Mouse (Mus musculus) embryonic facial prominence, embryonic 14.5 days (tissue): Measurements from ENCODE around the gene Dyrk2. TPM values are rescaled to one million over a fixed set of nuclear protein-coding genes. Genes with fewer than 3 reads are reported as not detected.

ENCODE experiments used
- ATAC-seq: fragments of 200-750 bp; cut with Nextera tagmentation; 2 replicates; pipeline ENCODE4 v1.8.0; 2017; ENCODE audit warnings: low read depth, moderate number of reproducible peaks, moderate TSS enrichment
- DNase-seq: peaks from one replicate; pipeline ENCODE4 v3.0.0-alpha.2; 2015; ENCODE audit warnings: low spot score
- H3K27ac ChIP-seq: fragments of 300-500 bp; sonication (generic); replicated peaks from 2 replicates; pipeline ENCODE4 v1.5.1; 2014; ENCODE audit warnings: low read depth, mild to moderate bottlenecking, low read length, moderate library complexity
- H3K27me3 ChIP-seq: fragments of 300-500 bp; sonication (generic); replicated peaks from 2 replicates; pipeline ENCODE4 v1.6.1; 2014; ENCODE audit warnings: low read length; ENCODE audit not compliant: control insufficient read depth, insufficient read depth
- H3K36me3 ChIP-seq: fragments of 300-500 bp; sonication (generic); 2 replicates; pipeline ENCODE4 v1.6.1; 2014; ENCODE audit warnings: low read length, mixed read lengths; ENCODE audit not compliant: control insufficient read depth, insufficient read depth
- H3K4me1 ChIP-seq: fragments of 300-500 bp; sonication (generic); 2 replicates; pipeline ENCODE4 v1.6.1; 2014; ENCODE audit warnings: antibody characterized with exemption, low read length; ENCODE audit not compliant: control insufficient read depth, insufficient read depth
- H3K4me2 ChIP-seq: fragments of 300-500 bp; sonication (generic); 2 replicates; pipeline ENCODE4 v1.6.1; 2014; ENCODE audit warnings: low read depth, mild to moderate bottlenecking, low read length, moderate library complexity, mixed read lengths
- H3K4me3 ChIP-seq: fragments of 300-500 bp; sonication (generic); 2 replicates; pipeline ENCODE4 v1.5.1; 2014; ENCODE audit warnings: low read depth, mild to moderate bottlenecking, low read length
- H3K9ac ChIP-seq: fragments of 300-500 bp; sonication (generic); 2 replicates; pipeline ENCODE4 v1.6.1; 2014; ENCODE audit warnings: low read depth, mild to moderate bottlenecking, low read length, moderate library complexity, mixed read lengths
- H3K9me3 ChIP-seq: fragments of 300-500 bp; sonication (generic); 2 replicates; pipeline ENCODE4 v1.6.1; 2016; ENCODE audit warnings: low read length; ENCODE audit not compliant: control insufficient read depth
- WGBS: fragments of 180-500 bp; shearing (Covaris S2); extraction: QIAGEN DNeasy Blood & Tissue Kit; methylation state at CpG from one replicate; pipeline ENCODE4 v1.1.7; 2014; 5-methylcytosine and 5-hydroxymethylcytosine counted together
- polyA plus RNA-seq: library from polyadenylated mRNA; unstranded; fragments of >200 nt; fragmentation: Nextera tagmentation; extraction: Ambion mirVana; gene quantifications from 2 replicates; pipeline ENCODE4 v1.2.1, GENCODE M21; 2014

The Dyrk2 gene
- polyA plus RNA-seq, 1 experiment from 2014 or later: 14.7 TPM

GRCm38 (mm10) chr10:118859655-118860054 is 10.4 kb downstream of the Dyrk2 start:
- Histone ChIP-seq H3K27me3 (no peaks in the 10 kb centered on the region), H3K4me1 (no peaks in the 10 kb centered on the region), H3K9ac (no peak overlapping the region), H3K4me2 (no peak overlapping the region), H3K27ac (no peak overlapping the region), H3K4me3 (no peak overlapping the region), H3K9me3 (peaks cover 12% of the 10 kb centered on the region), H3K36me3 (peaks cover 82% of the 10 kb centered on the region)
- WGBS: 96% methylated on average over 21 of the region's 21 CpGs
- DNase-seq (no peak), ATAC-seq (no peak)

- 91% methylated on average over 9 of the region's 9 CpGs for WGBS
- Histone ChIP-seq H3K9me3 (no peaks in the 10 kb centered on the region), H3K27me3 (no peaks in the 10 kb centered on the region), H3K36me3 (peaks cover 33% of the 10 kb centered on the region), H3K4me3 (no peak overlapping the region), H3K9ac (no peak overlapping the region), H3K4me1 (0 out of 2 replicates have a peak, but pooled peaks cover 3% of the 10 kb centered on the region), H3K27ac (no peak overlapping the region), H3K4me2 (no peak overlapping the region)
- ATAC-seq (no peak), DNase-seq (no peak)
Measured at GRCm38 (mm10) chr10:118854641-118855040, 15.4 kb downstream of the Dyrk2 start.

GRCm38 (mm10) chr10:118852554-118852953 is 17.5 kb downstream of the Dyrk2 start:
- Histone ChIP-seq H3K9ac (no peak overlapping the region), H3K4me3 (no peak overlapping the region), H3K36me3 (peaks cover 17% of the 10 kb centered on the region), H3K9me3 (no peaks in the 10 kb centered on the region; the same call in 1 of the 2 replicates), H3K27ac (no peak overlapping the region), H3K4me2 (no peak overlapping the region), H3K4me1 (0 out of 2 replicates have a peak, but pooled peaks cover 3% of the 10 kb centered on the region), H3K27me3 (no peaks in the 10 kb centered on the region)
- ATAC-seq: no peak
- 72% methylated on average over 16 of the region's 16 CpGs for WGBS
- peak; percentile 68 for DNase-seq

GRCm38 (mm10) chr10:118848501-118848900 is 21.5 kb downstream of the Dyrk2 start:
- Histone ChIP-seq H3K4me3 (no peak overlapping the region), H3K9ac (no peak overlapping the region), H3K27ac (no peak overlapping the region), H3K4me2 (no peak overlapping the region), H3K4me1 (0 out of 2 replicates have a peak, but pooled peaks cover 3% of the 10 kb centered on the region), H3K27me3 (no peaks in the 10 kb centered on the region), H3K9me3 (no peaks in the 10 kb centered on the region; the same call in 1 of the 2 replicates), H3K36me3 (no peaks in the 10 kb centered on the region)
- WGBS: 77% methylated on average over 4 of the region's 4 CpGs
- no peak for ATAC-seq
- DNase-seq: no peak

GRCm38 (mm10) chr10:118846991-118847545 is 22.9 kb downstream of the Dyrk2 start:
- Histone ChIP-seq H3K27me3 (no peaks in the 10 kb centered on the region), H3K9me3 (no peaks in the 10 kb centered on the region; the same call in 1 of the 2 replicates), H3K9ac (no peak overlapping the region), H3K4me2 (no peak overlapping the region), H3K4me3 (no peak overlapping the region), H3K4me1 (no peaks in the 10 kb centered on the region), H3K36me3 (no peaks in the 10 kb centered on the region), H3K27ac (no peak overlapping the region)
- no peak for ATAC-seq
- DNase-seq: no peak
- 35% methylated on average over 10 of the region's 10 CpGs for WGBS

- 78% methylated on average over 9 of the region's 9 CpGs for WGBS
- peak; percentile 16 for DNase-seq
Measured at GRCm38 (mm10) chr10:118840598-118840997, 29.4 kb downstream of the Dyrk2 start.

GRCm38 (mm10) chr10:118839343-118840141 is 30.5 kb downstream of the Dyrk2 start:
- Histone ChIP-seq H3K27ac (peak overlapping the region; percentile 48; the same call in 1 of the 2 replicates), H3K27me3 (no peaks in the 10 kb centered on the region), H3K36me3 (no peaks in the 10 kb centered on the region), H3K9me3 (no peaks in the 10 kb centered on the region), H3K4me2 (no peak overlapping the region), H3K4me3 (no peak overlapping the region), H3K4me1 (peaks cover 9% of the 10 kb centered on the region; the same call in 1 of the 2 replicates), H3K9ac (no peak overlapping the region)
- ATAC-seq: no peak
- peak; percentile 19 for DNase-seq
- WGBS: 75% methylated on average over 19 of the region's 19 CpGs

More at GRCm38 (mm10) chr10:118840598-118840997, 29.4 kb downstream of the Dyrk2 start:
- Histone ChIP-seq H3K4me1 (peaks cover 9% of the 10 kb centered on the region; the same call in 1 of the 2 replicates), H3K4me2 (no peak overlapping the region), H3K36me3 (no peaks in the 10 kb centered on the region), H3K27me3 (no peaks in the 10 kb centered on the region), H3K9me3 (no peaks in the 10 kb centered on the region), H3K9ac (no peak overlapping the region), H3K27ac (no peak overlapping the region), H3K4me3 (no peak overlapping the region)
- no peak for ATAC-seq

- no peaks in the 10 kb centered on the region for H3K9me3 ChIP-seq
- H3K4me3 ChIP-seq: no peak overlapping the region
- H3K9ac ChIP-seq: no peak overlapping the region
- ATAC-seq: no peak
- H3K27me3 ChIP-seq: no peaks in the 10 kb centered on the region
- no peak overlapping the region for H3K4me2 ChIP-seq
- 57% methylated on average over 8 of the region's 8 CpGs for WGBS
- DNase-seq: peak; percentile 44
- peaks cover 9% of the 10 kb centered on the region; the same call in 1 of the 2 replicates for H3K4me1 ChIP-seq
- H3K27ac ChIP-seq: no peak overlapping the region
- H3K36me3 ChIP-seq: no peaks in the 10 kb centered on the region
Measured at GRCm38 (mm10) chr10:118837636-118838035, 32.4 kb downstream of the Dyrk2 start.
